8 mouse cellular contexts compared by ENCODE assay signal in genomic region chr6:91472868-91473804, GRCm38 (mm10). TPM values are rescaled to one million over a fixed set of nuclear protein-coding genes. Genes with fewer than 3 reads are reported as not detected.
DNase-seq lines count a peak whose midpoint lies in the region; ATAC-seq and TF ChIP-seq lines count a peak whose summit lies in the region.

Gene Chchd4 (minus strand): TSS chr6:91473546.
Gene Tmem43 (plus strand): TSS chr6:91473703.

- WGBS in hindbrain, embryonic 10.5 days: under 1% methylated on average over 74 of the region's 74 CpGs
- WGBS in lung, postnatal 0 days: under 1% methylated on average over 71 of the region's 74 CpGs

- H3K9ac ChIP-seq in lung, postnatal 0 days (replicated peaks; ENCODE audit: low read depth): peak within 1 kb of the TSS; percentile 77

- 0 out of 2 replicates have a peak, but pooled peaks have one; percentile 5 for TF ChIP-seq CTCF in lung, postnatal 0 days (IDR thresholded peaks at IDR 0.05)

- DNase-seq in MN1 (ENCODE audit: low spot score): peak; percentile 99
- DNase-seq in cerebellum, adult 9-10 months: peak; percentile 99
- peak; percentile 99 for DNase-seq in hindbrain, embryonic 10.5 days (ENCODE audit: low spot score)
- DNase-seq in layer of hippocampus, adult 9-11 months: peak; percentile 99
- DNase-seq in lung, postnatal 0 days (ENCODE audit: low spot score): peak; percentile 100
- peak; percentile 96 for DNase-seq in ovary, postnatal 14 days (ENCODE audit: low spot score)
- DNase-seq in thymus, postnatal 14 days: peak; percentile 98

- no peak for TF ChIP-seq EP300 in lung, postnatal 0 days (IDR thresholded peaks at IDR 0.05)

- peaks cover 52% of the 10 kb centered on the region for H3K36me3 ChIP-seq in hindbrain, embryonic 10.5 days
- H3K36me3 ChIP-seq in lung, postnatal 0 days (ENCODE audit: insufficient read depth, low read length): peaks cover 6% of the 10 kb centered on the region; the same call in 1 of the 2 replicates

- H3K27ac ChIP-seq in hindbrain, embryonic 10.5 days: peak within 1 kb of the TSS; percentile 90
- H3K27ac ChIP-seq in lung, postnatal 0 days (ENCODE audit: low read length): peak within 1 kb of the TSS; percentile 87

- ATAC-seq in frontal cortex, adult (ENCODE audit: low TSS enrichment): peak; percentile 91
- ATAC-seq in lung, postnatal 0 days: peak; percentile 93

- H3K4me3 ChIP-seq in hindbrain, embryonic 10.5 days: peak within 1 kb of the TSS; percentile 69
- H3K4me3 ChIP-seq in lung, postnatal 0 days (ENCODE audit: low read depth, low read length): peak within 1 kb of the TSS; percentile 78

- peaks cover 29% of the 10 kb centered on the region for H3K4me1 ChIP-seq in hindbrain, embryonic 10.5 days (replicated peaks)
- H3K4me1 ChIP-seq in lung, postnatal 0 days (ENCODE audit: insufficient read depth, low read depth, low read length): peaks cover 7% of the 10 kb centered on the region

- peak within 1 kb of the TSS; percentile 87 for H3K4me2 ChIP-seq in lung, postnatal 0 days (replicated peaks; ENCODE audit: low read depth, low read length)

- no peaks in the 10 kb centered on the region for H3K27me3 ChIP-seq in hindbrain, embryonic 10.5 days (ENCODE audit: insufficient read depth, poor library complexity, severe bottlenecking)
- no peaks in the 10 kb centered on the region for H3K27me3 ChIP-seq in lung, postnatal 0 days (replicated peaks; ENCODE audit: insufficient read depth, low read length)

- no peaks in the 10 kb centered on the region for H3K9me3 ChIP-seq in hindbrain, embryonic 10.5 days
- no peaks in the 10 kb centered on the region for H3K9me3 ChIP-seq in lung, postnatal 0 days (ENCODE audit: low read length)

RNA-seq across cellular contexts. Expression of gene Chchd4, which starts in this region (rescaled TPM):
- 26.7 and 34.2 TPM in 2 replicates for polyA plus RNA-seq in hindbrain, embryonic 10.5 days (2016; fragmentation: Nextera tagmentation; extraction: Ambion mirVana)
- polyA plus RNA-seq in lung, postnatal 0 days (2015; fragmentation: Nextera tagmentation; extraction: Ambion mirVana): 16.3 and 16.5 TPM in 2 replicates

RNA-seq across cellular contexts. Expression of gene Tmem43, which starts in this region (rescaled TPM):
- 61.9 and 62.7 TPM in 2 replicates for polyA plus RNA-seq in hindbrain, embryonic 10.5 days (2016; fragmentation: Nextera tagmentation; extraction: Ambion mirVana)
- polyA plus RNA-seq in lung, postnatal 0 days (2015; fragmentation: Nextera tagmentation; extraction: Ambion mirVana): 59.3 and 69.4 TPM in 2 replicates

Comparison
In these comparisons a context has a peak if more than half of its experiments do, and no peak if none do; other contexts are left out.
1. Peak in every context shown above with its lines: DNase-seq, ATAC-seq, H3K4me3 ChIP-seq and H3K27ac ChIP-seq.